Mouse (Mus musculus): ENCODE data around the gene Ssh2.

Gene Ssh2

DNA sequence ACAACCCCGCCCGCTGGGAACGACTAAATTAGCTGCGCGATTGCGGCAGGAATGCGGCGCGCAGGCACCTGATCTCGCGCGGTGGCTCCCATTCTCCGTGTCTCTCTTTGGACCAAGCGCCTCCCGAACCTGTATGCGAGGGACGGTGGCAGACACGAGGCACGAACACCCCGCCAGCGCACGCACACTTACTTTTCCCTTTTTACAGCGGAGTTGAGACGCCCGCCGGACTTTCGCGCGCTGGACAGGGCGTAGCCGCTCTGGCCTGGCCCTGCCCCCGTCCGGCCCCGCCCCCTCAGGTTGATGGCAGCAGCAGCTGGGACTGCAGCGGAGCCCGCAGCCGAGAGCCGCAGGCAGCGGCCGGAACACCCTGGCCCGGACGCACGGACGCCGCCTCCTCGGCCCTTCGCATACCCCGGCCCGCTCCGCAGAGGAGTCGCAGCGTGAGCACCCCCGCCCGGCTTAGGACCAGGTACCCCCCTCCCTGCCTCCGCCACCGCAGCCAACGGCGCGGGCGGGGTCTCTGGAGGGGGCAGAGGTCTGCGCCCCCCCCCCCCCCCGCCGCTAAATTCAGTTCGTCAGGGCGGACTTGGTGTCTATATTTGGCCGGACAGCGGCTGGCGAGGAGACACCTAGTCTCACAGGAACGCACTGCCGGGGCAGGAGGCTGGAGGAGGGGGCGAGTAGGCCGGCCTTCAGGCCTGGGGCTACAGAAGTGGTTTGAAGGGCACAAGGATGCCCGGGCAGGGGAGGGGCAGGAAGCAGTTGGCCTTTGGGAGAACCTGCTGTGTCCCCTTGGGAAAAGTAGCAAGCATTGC lies 246.4 kb downstream of the Ssh2 start, which contains the start of gene Coro6:
Gene Coro6, plus strand, starts transcription at position 129 of the 818 bp plus-strand sequence.
- DNase-seq (ENCODE audit: low spot score in 2 of 2), result peak in 1 of 2 experiments; percentile 45

DNA sequence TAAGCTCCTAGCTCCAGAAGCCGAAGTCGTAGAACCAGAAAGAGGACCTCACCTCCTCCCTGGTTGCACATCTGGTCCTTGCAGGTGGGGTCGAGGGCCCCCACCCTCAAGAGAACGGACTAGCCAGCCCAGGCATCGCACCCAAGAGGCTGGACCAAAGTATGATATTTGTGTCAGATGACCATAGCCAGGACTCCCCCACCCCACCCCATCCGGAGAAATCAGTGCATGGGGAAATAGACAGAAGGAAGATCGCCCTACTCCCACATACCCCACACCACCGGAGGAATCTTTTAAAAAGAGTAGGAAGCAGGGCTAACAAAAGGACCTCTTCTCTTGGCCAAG lies 247.0 kb downstream of the Ssh2 start:
- DNase-seq (ENCODE audit: low spot score in 2 of 2), result no peak

- DNase-seq (ENCODE audit: low spot score in 2 of 2), result no peak
Measured at GRCm38 (mm10) chr11:77463786-77464185, 247.7 kb downstream of the Ssh2 start.

DNA sequence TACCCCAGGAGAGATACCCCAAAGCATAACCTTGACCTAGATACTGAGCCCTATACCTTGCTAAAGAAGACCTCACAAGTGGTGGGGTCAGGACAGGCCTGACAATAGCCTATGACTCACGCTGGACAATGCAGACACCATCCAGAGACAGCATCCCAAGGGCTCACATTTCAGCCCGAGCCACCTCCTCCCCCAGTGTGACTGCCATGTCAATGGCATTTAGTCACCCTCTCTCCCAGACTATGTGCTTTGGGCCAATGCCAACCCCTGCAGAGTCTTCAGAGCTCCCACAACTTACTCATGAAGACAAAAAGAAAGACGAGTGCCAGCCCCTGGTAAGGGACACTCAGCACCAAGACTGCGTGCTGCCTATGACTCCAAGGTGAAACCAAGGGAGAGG lies 248.6 kb downstream of the Ssh2 start:
- DNase-seq (ENCODE audit: low spot score in 2 of 2), result no peak

- no peak for DNase-seq (ENCODE audit: low spot score in 2 of 2)
Measured at GRCm38 (mm10) chr11:77465111-77465510, 249.0 kb downstream of the Ssh2 start.

DNA sequence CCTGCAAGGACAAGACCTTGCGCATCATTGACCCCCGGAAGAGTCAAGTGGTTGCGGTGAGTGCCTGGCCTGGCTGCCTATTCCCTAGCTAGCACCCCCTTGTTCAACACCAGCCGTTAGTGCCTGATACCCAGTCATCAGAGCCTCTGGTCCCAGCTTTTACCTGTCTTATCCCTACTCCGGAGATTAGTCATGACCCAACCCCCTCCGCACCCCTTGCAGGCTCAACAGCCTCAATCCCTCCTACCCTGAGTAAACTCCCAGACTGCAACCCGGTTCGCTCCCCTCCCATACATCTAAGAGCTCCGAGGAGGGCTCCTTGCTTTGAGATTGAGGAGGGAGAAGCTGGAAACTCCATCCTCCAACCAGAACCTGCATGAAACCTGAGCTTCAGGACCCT lies 250.5 kb downstream of the Ssh2 start:
- no peak for DNase-seq (ENCODE audit: low spot score in 2 of 2)

- DNase-seq (ENCODE audit: low spot score in 2 of 2), result peak; percentile 61 to 75
Measured at GRCm38 (mm10) chr11:77467157-77467556, 251.1 kb downstream of the Ssh2 start.

DNA sequence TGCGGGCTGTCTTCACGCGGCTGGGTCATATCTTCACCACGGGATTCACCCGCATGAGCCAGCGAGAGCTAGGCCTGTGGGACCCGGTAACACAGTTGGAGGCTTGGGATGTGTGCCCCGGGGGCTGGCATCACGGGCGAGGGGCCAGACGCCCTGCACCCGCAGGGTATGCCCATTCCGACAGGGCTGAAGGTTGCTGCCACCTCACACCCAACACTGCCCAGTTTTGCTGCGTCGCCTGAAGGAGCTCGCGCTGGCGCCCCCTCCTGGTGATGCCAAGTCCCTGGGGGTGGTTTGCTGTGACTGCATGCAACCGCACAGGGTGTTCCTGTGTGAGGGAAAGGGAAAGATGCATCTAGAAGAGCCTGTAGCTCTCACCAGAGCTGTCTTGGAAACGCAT lies 251.7 kb downstream of the Ssh2 start:
- DNase-seq (ENCODE audit: low spot score in 2 of 2), result peak; percentile 66 to 74

GRCm38 (mm10) chr11:77468397-77468796 lies 252.3 kb downstream of the Ssh2 start:
- no peak for DNase-seq (ENCODE audit: low spot score in 2 of 2)

DNA sequence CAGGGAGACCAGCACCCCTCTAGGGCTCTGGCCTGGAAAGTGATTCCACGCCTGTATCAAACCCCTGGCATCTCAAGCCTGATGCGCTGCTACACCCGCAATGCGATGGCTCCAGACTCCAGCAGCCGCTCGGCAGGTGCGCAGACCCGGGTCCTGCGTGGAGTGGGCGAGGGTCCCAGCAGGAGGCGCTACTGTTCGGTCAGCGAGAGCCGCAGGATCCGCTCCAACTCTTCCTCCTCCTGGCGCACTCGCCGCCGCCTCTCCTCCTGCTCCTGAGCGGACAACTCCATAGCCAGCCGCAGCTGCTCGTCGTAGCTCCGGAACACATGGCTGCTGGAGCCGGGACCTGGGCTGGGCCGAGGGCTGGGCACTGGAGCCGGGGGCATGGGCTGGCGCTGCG lies 255.3 kb downstream of the Ssh2 start:
- no peak for DNase-seq (ENCODE audit: low spot score in 2 of 2)

DNA sequence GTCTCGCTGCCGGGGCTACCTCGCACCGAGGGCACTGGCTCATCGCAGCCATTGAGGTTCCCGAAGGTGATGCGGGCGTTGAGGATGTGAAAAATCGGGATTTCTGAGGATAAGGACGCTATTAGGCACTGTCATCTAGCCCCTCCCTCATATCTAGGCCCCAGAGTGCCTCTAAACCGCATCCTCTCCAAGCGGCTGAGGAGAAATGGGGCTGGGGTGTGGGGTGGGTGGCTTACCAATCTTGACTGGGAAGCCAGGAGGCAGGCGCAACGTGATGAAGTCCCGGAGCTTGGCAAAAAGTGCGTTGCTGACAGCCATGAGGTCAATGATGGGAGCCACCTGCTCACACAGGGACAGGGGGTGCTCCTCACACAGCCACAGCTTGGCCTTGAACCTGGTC lies 256.7 kb downstream of the Ssh2 start:
- no peak for DNase-seq (ENCODE audit: low spot score in 2 of 2)

DNA sequence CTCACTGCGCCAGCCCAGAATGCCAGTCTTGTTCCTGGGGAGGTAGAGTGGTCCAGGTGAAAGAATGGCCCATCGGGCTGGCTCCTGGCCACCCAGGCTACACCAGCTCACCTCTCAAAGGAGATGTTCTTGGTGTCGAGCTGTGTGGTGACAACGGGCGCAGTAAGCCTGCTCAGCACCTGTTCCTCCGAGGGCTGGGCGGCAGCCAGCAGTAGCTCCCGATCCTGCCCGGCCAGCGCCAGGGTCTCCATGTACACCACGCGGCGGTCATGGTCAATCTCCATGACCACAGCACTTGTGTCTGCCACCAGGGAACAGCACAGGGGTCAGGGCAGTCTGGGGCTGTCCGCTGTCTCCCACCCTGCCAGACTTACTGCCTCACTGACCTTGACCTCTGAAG lies 260.1 kb downstream of the Ssh2 start:
- no peak for DNase-seq (ENCODE audit: low spot score in 2 of 2)

GRCm38 (mm10) chr11:77476895-77477294 lies 260.8 kb downstream of the Ssh2 start:
- DNase-seq (ENCODE audit: low spot score in 2 of 2), result no peak

GRCm38 (mm10) chr11:77483043-77483442 lies 267.0 kb downstream of the Ssh2 start:
- no peak for DNase-seq (ENCODE audit: low spot score in 2 of 2)

DNA sequence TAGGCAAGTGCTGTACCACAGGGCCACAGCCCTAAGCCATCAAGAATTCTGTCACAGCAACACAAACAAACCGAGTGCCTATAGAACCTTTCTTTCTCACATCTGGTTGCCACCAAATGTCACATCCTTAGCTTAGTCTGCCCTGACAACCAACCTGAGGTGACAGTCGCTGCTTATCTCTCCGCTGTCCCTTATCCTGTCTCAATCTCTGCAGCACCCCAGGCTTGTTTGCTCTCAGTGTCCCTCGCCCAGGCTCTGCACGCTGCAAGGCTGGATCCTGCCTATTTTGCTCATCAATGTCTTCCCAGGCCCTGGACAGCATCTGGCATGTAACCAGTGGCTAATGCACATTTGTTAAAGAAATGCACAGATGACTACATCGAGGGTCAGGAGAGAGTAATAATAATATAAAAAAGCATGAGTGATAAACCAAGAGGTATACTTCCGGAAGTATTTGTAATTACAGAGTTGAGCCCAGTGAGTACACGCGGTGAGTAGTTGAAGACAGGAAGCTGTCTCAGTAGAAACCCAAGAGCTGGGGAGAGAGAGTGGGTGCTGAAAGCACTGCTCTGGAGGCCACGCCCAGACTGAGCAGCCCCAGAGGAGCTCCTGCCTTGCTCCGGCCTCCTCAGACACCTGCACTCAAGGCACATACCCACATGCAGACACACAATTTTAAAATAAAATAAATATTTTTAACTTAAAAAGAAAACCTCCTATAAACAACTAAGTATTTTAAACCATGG lies 267.6 kb downstream of the Ssh2 start:
- no peak for DNase-seq (ENCODE audit: low spot score in 2 of 2)

GRCm38 (mm10) chr11:77485229-77485628 lies 269.1 kb downstream of the Ssh2 start:
- no peak for DNase-seq (ENCODE audit: low spot score in 2 of 2)

DNA sequence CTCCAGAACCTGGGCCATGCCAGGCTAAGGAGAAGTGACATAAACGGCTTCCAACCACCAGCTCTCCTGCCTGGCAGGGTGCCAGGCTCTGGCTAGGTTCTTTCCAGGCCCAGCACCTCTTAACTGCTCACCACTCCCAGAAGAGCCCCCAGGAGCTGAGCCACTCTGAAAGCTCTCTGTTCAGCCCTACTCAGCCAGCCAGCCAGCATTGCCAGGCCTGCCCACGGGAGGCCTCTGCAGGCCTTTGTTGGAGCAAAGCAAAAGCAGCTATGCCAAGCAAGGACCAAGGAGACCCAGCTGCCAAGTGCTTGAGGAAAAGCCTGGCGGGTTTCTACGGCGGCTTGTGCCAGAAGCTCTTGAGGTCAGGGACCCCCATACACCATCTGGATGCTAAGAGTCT lies 270.7 kb downstream of the Ssh2 start:
- DNase-seq (ENCODE audit: low spot score in 2 of 2), result no peak

GRCm38 (mm10) chr11:77488771-77489581 lies 272.9 kb downstream of the Ssh2 start:
- no peak for DNase-seq (ENCODE audit: low spot score in 2 of 2)

DNA sequence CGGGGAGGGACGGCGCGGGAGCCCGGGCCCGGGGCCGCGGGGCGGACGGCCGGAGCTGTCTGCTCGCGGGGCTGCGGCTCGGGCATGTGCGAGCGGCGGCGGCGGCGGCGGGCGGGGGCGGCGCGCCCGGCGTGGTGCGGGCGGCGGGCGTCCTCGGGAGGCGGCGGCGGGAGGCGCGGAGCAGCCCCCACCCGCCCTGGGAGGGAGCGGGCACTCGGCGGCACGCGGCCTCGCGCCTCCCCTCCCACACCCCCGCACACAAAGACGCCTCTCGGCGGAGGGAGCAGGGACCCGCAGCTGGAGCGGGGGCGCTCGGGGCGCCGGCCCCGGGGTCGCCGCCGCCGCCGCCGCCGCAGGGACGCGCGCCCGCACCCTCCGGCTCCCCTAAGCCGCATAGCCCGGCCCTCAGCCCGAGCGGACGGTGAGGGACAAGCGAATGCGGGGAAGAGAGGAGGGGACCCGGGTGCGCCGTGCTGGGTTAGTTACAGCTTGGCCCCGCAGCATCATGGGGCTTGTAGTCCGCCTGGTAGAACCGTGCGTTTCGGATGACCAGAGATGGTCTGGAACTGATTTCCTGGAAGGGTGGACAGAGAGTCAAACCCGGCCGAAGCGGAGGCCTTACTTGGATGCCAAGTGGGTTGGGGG lies 273.6 kb downstream of the Ssh2 start, which contains the start of gene Ankrd13b:
Gene Ankrd13b, minus strand, starts transcription at position 88 of the 645 bp plus-strand sequence.
- DNase-seq (ENCODE audit: low spot score in 2 of 2), result peak in 1 of 2 experiments; percentile 35

GRCm38 (mm10) chr11:77490451-77490850 lies 274.4 kb downstream of the Ssh2 start:
- DNase-seq (ENCODE audit: low spot score in 2 of 2), result no peak

GRCm38 (mm10) chr11:77491123-77491501 lies 275.0 kb downstream of the Ssh2 start:
- DNase-seq (ENCODE audit: low spot score in 2 of 2), result peak; percentile 74 to 85
